Mouse (Mus musculus) midbrain, embryonic 11.5 days (tissue): ENCODE measurements at regions not wholly inside any gene's neighbourhood (a gene's known extent, or its start where the extent isn't known, plus 50 kb on each side); places are given as distances from the start of the nearest gene placed in this dataset.

Experiments
- ATAC-seq: fragments of 200-750 bp; cut with Nextera tagmentation; 2 replicates; pipeline ENCODE4 v1.8.0; 2017; ENCODE audit warnings: moderate TSS enrichment, moderate library complexity; ENCODE audit not compliant: low FRiP score
- DNase-seq: peaks from one replicate; pipeline ENCODE4 v3.0.0; 2015; ENCODE audit warnings: low spot score; ENCODE audit errors: missing footprints
- H3K27ac ChIP-seq: fragments of 300-500 bp; sonication (generic); 2 replicates; pipeline ENCODE4 v1.5.1; 2014; ENCODE audit warnings: low read depth, low read length
- H3K27me3 ChIP-seq: fragments of 300-500 bp; sonication (generic); 2 replicates; pipeline ENCODE4 v1.6.1; 2014; ENCODE audit warnings: mild to moderate bottlenecking, low read length, moderate library complexity, mixed read lengths; ENCODE audit not compliant: control insufficient read depth, insufficient read depth
- H3K36me3 ChIP-seq: fragments of 300-500 bp; sonication (generic); 2 replicates; pipeline ENCODE4 v1.6.1; 2014; ENCODE audit warnings: mild to moderate bottlenecking, low read length, moderate library complexity, mixed read lengths; ENCODE audit not compliant: control insufficient read depth, insufficient read depth
- H3K4me1 ChIP-seq: fragments of 300-500 bp; sonication (generic); 2 replicates; pipeline ENCODE4 v1.6.1; 2014; ENCODE audit warnings: low read length; ENCODE audit not compliant: control insufficient read depth, insufficient read depth
- H3K4me2 ChIP-seq: fragments of 300-500 bp; sonication (generic); 2 replicates; pipeline ENCODE4 v1.6.1; 2014; ENCODE audit warnings: mild to moderate bottlenecking, moderate library complexity
- H3K4me3 ChIP-seq: fragments of 300-500 bp; sonication (generic); 2 replicates; pipeline ENCODE4 v1.5.1; 2014; ENCODE audit warnings: low read depth, low read length
- H3K9ac ChIP-seq: fragments of 300-500 bp; sonication (generic); 2 replicates; pipeline ENCODE4 v1.6.1; 2014; ENCODE audit warnings: low read length
- H3K9me3 ChIP-seq: fragments of 300-500 bp; sonication (generic); 2 replicates; pipeline ENCODE4 v1.6.1; 2016; ENCODE audit warnings: low read length; ENCODE audit not compliant: control insufficient read depth
- WGBS: fragments of 180-500 bp; shearing (Covaris S2); extraction: QIAGEN DNeasy Blood & Tissue Kit; methylation state at CpG from one replicate; pipeline ENCODE4 v1.1.7; 2014; 5-methylcytosine and 5-hydroxymethylcytosine counted together

DNA sequence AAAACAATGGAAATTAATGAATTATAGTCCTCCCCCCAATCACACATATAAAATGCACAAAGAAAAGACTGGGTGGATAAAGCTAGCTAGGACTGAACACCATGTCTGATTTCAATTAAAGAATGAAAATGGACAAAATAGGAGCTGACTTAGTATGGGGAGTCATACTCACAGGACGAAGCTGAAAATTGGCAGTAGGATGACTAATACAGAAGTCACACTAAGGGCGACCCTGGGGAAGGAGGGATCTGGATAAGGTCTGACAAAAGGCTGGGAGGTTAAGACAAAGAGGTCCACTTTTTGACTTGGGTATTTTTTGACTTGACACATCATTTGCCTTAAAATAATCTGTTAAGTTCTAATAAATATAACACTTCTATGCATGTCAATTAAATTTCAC is 170.2 kb upstream of the Rfx3 start:
- 82% methylated on average over 2 of the region's 2 CpGs for WGBS
- no peak overlapping the region for H3K9ac ChIP-seq
- H3K9me3 ChIP-seq, result no peaks in the 10 kb centered on the region; the same call in 1 of the 2 replicates
- H3K4me2 ChIP-seq, result no peak overlapping the region
- ATAC-seq (no peak), DNase-seq (no peak)
- no peaks in the 10 kb centered on the region for H3K27me3 ChIP-seq
- no peak overlapping the region for H3K27ac ChIP-seq
- H3K4me1 ChIP-seq, result no peaks in the 10 kb centered on the region
- H3K36me3 ChIP-seq, result no peaks in the 10 kb centered on the region
- H3K4me3 ChIP-seq, result no peak overlapping the region

DNA sequence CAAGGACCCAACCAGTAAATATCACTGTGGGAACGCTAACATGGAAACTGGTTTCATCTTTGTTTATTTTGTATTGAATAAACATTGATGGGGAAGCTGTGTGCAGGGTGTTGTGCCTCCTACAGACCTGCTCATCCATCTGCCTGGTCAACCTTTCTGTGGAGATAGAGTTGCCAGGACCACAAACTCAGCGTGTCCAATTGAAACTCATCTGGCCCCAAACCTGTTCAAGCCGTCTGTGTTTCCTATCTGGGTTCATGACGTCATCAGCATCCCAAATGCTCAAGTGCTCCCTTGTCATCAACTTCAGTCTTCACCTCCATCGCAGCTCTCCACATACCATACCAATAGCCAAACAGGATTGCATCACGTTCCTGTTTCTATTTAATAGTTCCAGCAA is 167.1 kb upstream of the Rfx3 start:
- DNase-seq, result no peak
- H3K4me1 ChIP-seq, result no peaks in the 10 kb centered on the region
- H3K27ac ChIP-seq, result no peak overlapping the region
- no peaks in the 10 kb centered on the region; the same call in 1 of the 2 replicates for H3K9me3 ChIP-seq
- no peaks in the 10 kb centered on the region for H3K27me3 ChIP-seq
- H3K4me2 ChIP-seq, result no peak overlapping the region
- ATAC-seq, result no peak
- no peaks in the 10 kb centered on the region for H3K36me3 ChIP-seq
- 90% methylated on average over 6 of the region's 6 CpGs for WGBS
- no peak overlapping the region for H3K4me3 ChIP-seq
- no peak overlapping the region for H3K9ac ChIP-seq

DNA sequence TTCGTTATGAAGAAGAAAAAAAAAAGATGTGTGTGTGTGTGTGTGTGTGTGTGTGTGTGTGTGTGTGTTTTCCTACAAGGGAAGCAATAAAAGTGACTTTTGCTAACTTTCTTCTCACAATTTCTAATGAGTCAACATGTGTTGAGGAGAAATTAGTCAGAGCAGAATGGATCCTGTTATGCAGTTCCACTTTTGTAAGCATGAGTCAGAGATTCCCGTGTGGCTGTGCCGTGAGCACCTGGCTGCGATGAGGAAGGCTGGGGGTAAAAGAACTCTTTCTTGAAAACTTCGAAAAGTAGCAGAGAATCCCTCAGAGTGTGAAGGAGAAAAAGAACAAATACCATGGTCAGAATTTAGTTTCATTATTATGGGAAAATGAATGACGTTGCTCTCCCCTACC is 165.9 kb upstream of the Rfx3 start:
- Histone ChIP-seq H3K4me3 (no peak overlapping the region), H3K4me1 (no peaks in the 10 kb centered on the region), H3K27me3 (no peaks in the 10 kb centered on the region), H3K9ac (no peak overlapping the region), H3K27ac (no peak overlapping the region), H3K36me3 (no peaks in the 10 kb centered on the region), H3K4me2 (no peak overlapping the region), H3K9me3 (no peaks in the 10 kb centered on the region; the same call in 1 of the 2 replicates)
- no peak for DNase-seq
- no peak for ATAC-seq
- 82% methylated on average over 6 of the region's 6 CpGs for WGBS

DNA sequence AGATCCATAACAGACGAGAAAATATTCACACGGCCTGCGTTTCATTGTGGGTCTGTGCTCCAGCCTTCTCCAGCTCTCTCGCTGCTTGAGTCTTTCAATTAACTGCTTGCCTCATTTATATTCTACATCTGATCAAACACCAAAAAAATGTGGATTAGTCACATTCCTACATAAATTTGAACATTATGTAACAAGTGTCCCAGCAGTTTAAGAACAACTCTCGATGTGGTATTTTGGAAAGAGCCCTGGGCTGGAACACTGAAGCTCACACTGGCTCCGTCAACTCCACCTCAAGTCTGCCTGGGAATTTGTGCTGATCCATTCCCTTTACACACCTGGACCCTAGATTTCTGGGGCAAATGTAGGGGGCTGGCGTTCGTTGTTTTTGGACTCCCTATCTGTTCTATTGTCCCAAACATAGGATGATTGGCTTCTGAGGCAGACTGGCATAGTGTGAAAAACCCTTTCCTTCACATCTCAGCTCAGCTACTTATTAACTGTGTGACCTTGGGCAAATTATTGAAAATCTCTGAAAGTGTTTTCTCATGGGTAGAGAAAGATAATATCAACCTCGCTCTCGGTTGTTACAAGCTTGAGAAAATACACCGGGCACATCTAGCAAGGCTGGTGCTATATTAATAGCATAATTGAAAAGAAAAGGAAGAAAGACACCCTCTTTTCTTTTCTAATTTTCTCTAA is 161.0 kb upstream of the Rfx3 start:
- 82% methylated on average over 11 of the region's 11 CpGs for WGBS
- Histone ChIP-seq H3K27me3 (no peaks in the 10 kb centered on the region), H3K4me2 (no peak overlapping the region), H3K9ac (no peak overlapping the region), H3K4me1 (no peaks in the 10 kb centered on the region), H3K9me3 (no peaks in the 10 kb centered on the region), H3K36me3 (no peaks in the 10 kb centered on the region), H3K4me3 (no peak overlapping the region), H3K27ac (no peak overlapping the region)
- no peak for ATAC-seq
- no peak for DNase-seq

DNA sequence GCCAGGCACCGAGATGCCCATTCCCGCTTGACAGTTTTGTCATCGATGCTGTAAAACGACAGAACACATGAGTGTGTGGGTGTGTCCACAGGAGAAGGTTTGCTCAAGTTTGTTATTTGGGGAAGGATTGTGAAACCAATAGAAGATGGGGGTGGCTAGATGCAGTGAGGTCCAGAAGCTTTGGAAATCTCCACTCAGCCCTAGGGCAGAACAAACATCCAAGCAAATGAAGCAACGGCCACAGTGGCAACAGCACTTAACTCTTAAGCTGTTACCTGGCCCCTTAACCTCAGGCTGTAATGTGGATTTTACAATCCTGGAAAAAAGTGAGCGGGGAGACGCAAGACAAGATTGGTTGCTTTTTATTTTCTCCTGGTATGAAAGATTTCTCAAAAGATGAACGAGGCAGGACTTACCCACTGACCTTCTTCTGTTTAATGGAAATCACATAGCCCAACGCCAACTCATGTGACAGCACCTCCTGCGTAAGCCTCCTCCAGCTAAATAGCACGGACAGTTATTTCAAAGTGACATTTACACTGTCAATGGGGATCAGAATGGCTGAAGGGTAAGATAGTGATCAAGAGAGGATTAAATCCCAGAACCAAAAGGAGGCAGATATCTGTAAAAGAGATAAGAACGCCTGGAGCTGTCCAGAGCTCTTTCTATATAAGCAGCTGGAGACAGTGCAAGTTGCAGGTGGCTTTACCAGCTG is 156.6 kb upstream of the Rfx3 start:
- H3K4me2 ChIP-seq, result no peak overlapping the region
- H3K36me3 ChIP-seq, result no peaks in the 10 kb centered on the region
- no peaks in the 10 kb centered on the region for H3K27me3 ChIP-seq
- WGBS, result 75% methylated on average over 12 of the region's 12 CpGs
- H3K4me3 ChIP-seq, result no peak overlapping the region
- H3K4me1 ChIP-seq, result peaks cover 3% of the 10 kb centered on the region; the same call in 1 of the 2 replicates
- H3K9me3 ChIP-seq, result no peaks in the 10 kb centered on the region
- DNase-seq (no peak), ATAC-seq (no peak)
- no peak overlapping the region for H3K27ac ChIP-seq
- H3K9ac ChIP-seq, result no peak overlapping the region

DNA sequence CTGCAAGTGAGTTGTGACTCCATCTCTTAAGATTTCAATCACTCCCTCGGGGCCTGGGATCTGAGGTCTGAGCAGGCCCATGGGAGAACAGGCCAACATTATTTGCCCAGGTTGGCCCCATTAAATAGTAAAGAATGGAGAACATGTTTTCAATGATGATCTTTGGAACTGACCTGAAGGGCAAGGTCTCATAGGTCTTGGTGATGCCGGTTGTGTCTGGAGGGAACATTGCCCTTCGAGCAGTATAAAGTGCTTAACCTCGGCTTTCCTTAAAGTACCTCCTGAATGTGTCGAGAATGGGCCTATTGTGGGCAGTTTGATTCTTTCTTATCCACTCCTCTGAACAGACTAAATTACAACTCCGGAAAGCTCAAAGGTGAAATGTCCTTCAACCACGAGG is 155.7 kb upstream of the Rfx3 start:
- ATAC-seq, result no peak
- WGBS, result 81% methylated on average over 7 of the region's 7 CpGs
- H3K36me3 ChIP-seq, result no peaks in the 10 kb centered on the region
- no peaks in the 10 kb centered on the region for H3K27me3 ChIP-seq
- no peak overlapping the region for H3K4me3 ChIP-seq
- H3K27ac ChIP-seq, result no peak overlapping the region
- no peak for DNase-seq
- H3K9ac ChIP-seq, result no peak overlapping the region
- H3K9me3 ChIP-seq, result no peaks in the 10 kb centered on the region
- H3K4me2 ChIP-seq, result no peak overlapping the region
- H3K4me1 ChIP-seq, result peaks cover 3% of the 10 kb centered on the region; the same call in 1 of the 2 replicates

DNA sequence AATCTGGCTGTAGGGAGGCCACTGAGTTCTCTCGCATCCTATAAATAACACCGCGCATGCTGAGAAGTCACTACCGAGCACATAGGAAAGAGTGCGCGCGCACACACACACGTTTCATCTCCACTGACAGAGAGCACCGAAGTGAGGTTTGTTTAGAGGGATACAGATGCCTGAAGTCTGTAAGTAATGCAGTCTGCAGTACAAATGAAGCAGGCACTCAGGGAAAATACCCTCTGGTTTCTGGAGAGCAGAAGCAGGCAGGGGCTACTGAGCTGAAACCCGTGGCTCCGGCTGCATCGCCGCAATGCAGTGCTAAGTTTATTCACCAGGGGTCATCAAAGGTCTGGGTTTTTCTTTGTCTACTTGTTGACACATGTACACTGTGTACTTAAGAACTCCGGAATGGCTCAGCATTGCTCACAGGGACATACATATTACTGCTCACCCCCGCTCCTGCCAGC is 155.0 kb upstream of the Rfx3 start:
- no peaks in the 10 kb centered on the region for H3K36me3 ChIP-seq
- ATAC-seq (peak; percentile 80), DNase-seq (peak; percentile 94)
- no peak overlapping the region for H3K9ac ChIP-seq
- H3K9me3 ChIP-seq, result no peaks in the 10 kb centered on the region
- no peak overlapping the region for H3K27ac ChIP-seq
- 42% methylated on average over 15 of the region's 15 CpGs for WGBS
- H3K4me3 ChIP-seq, result no peak overlapping the region
- no peak overlapping the region for H3K4me2 ChIP-seq
- H3K27me3 ChIP-seq, result no peaks in the 10 kb centered on the region
- H3K4me1 ChIP-seq, result peaks cover 3% of the 10 kb centered on the region; the same call in 1 of the 2 replicates

DNA sequence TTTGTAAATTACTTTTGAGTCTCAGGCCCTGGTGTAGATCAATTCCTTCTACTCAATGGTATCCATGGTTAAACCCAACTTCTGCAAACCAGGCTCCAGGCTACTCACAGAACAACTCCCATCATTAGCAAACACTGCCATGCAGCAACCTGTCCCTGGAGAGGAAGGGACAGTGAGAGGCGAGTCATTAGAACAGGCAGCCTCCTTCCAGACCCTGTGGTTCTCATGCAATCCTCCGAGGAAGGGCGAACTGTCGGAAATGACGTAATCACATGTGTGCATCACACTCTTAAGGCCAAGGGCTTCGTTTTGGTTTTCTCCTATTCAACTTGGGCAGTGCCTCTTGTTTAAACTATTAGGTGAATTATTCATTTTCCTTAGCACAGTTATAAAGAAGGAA is 152.2 kb upstream of the Rfx3 start:
- no peak for DNase-seq
- 86% methylated on average over 6 of the region's 6 CpGs for WGBS

DNA sequence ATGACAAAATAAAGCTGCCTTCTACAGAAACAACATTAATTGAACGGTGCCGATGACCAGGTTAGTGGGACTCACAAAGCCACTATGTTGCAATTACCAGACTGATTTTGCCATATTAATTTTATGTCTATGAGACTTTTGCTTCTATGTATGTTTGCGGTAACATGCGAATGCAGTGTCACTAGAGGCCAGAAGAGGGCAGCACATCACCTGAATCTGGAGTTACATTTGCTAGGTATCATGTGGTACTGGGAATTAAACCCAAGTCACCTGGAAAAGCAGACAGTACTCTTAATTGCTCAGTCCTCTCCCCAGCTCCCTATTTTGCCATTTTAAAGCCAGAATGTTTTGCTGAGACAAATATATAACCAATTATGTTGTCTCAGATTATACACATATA is 149.6 kb upstream of the Rfx3 start:
- H3K27me3 ChIP-seq, result no peaks in the 10 kb centered on the region
- 79% methylated on average over 4 of the region's 4 CpGs for whole genome bisulfite sequencing
- H3K4me1 ChIP-seq, result no peaks in the 10 kb centered on the region
- no peaks in the 10 kb centered on the region for H3K36me3 ChIP-seq
- DNase-seq (no peak), ATAC-seq (no peak)
- no peak overlapping the region for H3K9ac ChIP-seq
- H3K9me3 ChIP-seq, result no peaks in the 10 kb centered on the region
- H3K4me3 ChIP-seq, result no peak overlapping the region
- H3K4me2 ChIP-seq, result no peak overlapping the region
- H3K27ac ChIP-seq, result no peak overlapping the region

More for the DNA sequence above, 152.2 kb upstream of the Rfx3 start:
- Histone ChIP-seq H3K4me3 (no peak overlapping the region), H3K4me1 (peaks cover 3% of the 10 kb centered on the region; the same call in 1 of the 2 replicates), H3K27me3 (no peaks in the 10 kb centered on the region), H3K9me3 (no peaks in the 10 kb centered on the region), H3K27ac (no peak overlapping the region), H3K4me2 (no peak overlapping the region), H3K36me3 (no peaks in the 10 kb centered on the region), H3K9ac (no peak overlapping the region)
- ATAC-seq, result no peak
